Mouse (Mus musculus) limb, embryonic 10.5 days (tissue): ENCODE data around the gene Olfr1359. TPM values are rescaled to one million over a fixed set of nuclear protein-coding genes. Genes with fewer than 3 reads are reported as not detected.
"Not testable (repeated sequence)": the region's sequence is repeated elsewhere in the genome, so short reads cannot be mapped to it uniquely, and the experiment has no call there.

Experiments
- DNase-seq: peaks from one replicate; pipeline ENCODE4 v3.0.0-alpha.2; 2017; ENCODE audit warnings: low spot score
- H3K27ac ChIP-seq: fragments of 300-500 bp; sonication (generic); 2 replicates; pipeline ENCODE4 v1.5.1; 2016; ENCODE audit warnings: mild to moderate bottlenecking
- H3K27me3 ChIP-seq: fragments of 300-500 bp; sonication (generic); 2 replicates; pipeline ENCODE4 v1.6.1; 2016; ENCODE audit warnings: low read depth, mild to moderate bottlenecking; ENCODE audit not compliant: poor library complexity, severe bottlenecking
- H3K36me3 ChIP-seq: fragments of 300-500 bp; sonication (generic); 2 replicates; pipeline ENCODE4 v1.6.1; 2016; ENCODE audit warnings: mild to moderate bottlenecking, moderate library complexity
- H3K4me1 ChIP-seq: fragments of 300-500 bp; sonication (generic); 2 replicates; pipeline ENCODE4 v1.6.1; 2016
- H3K4me3 ChIP-seq: fragments of 300-500 bp; sonication (generic); 2 replicates; pipeline ENCODE4 v1.5.1; 2016; ENCODE audit warnings: mild to moderate bottlenecking, moderate library complexity
- H3K9me3 ChIP-seq: fragments of 300-500 bp; sonication (generic); replicated peaks from 2 replicates; pipeline ENCODE4 v1.6.1; 2016; ENCODE audit warnings: mild to moderate bottlenecking
- WGBS: fragments of 180-500 bp; shearing (Covaris S2); methylation state at CpG from one replicate; pipeline ENCODE4 v1.1.7; 2016; 5-methylcytosine and 5-hydroxymethylcytosine counted together
- polyA plus RNA-seq: library from polyadenylated mRNA; unstranded; fragments of >200 nt; fragmentation: Nextera tagmentation; extraction: Ambion mirVana; gene quantifications from 2 replicates; pipeline ENCODE4 v1.2.1, GENCODE M21; 2016

The Olfr1359 gene
- not detected in 2 replicates for polyA plus RNA-seq

- no peaks in the 10 kb centered on the region for H3K36me3 ChIP-seq
- no peaks in the 10 kb centered on the region for H3K4me1 ChIP-seq
Observed at GRCm38 (mm10) chr13:21697811-21698210, at the start of gene Olfr1359. Gene Olfr1359, plus strand, starts transcription at chr13:21698111.

GRCm38 (mm10) chr13:21663286-21663685 lies 34.6 kb upstream of the Olfr1359 start, which contains the start of gene Olfr1361:
Gene Olfr1361, minus strand, starts transcription at chr13:21663386.
- DNase-seq: no peak
- H3K27me3 ChIP-seq: no peaks in the 10 kb centered on the region
- 56% methylated on average over 2 of the region's 2 CpGs for WGBS
- no peak within 1 kb of the TSS for H3K4me3 ChIP-seq
- 0 out of 2 replicates have a peak, but pooled peaks cover 2% of the 10 kb centered on the region for H3K9me3 ChIP-seq
- H3K36me3 ChIP-seq: no peaks in the 10 kb centered on the region
- H3K27ac ChIP-seq: no peak within 1 kb of the TSS
- H3K4me1 ChIP-seq: no peaks in the 10 kb centered on the region

More at GRCm38 (mm10) chr13:21697811-21698210, at the start of gene Olfr1359:
- no peak within 1 kb of the TSS for H3K4me3 ChIP-seq
- no peaks in the 10 kb centered on the region for H3K9me3 ChIP-seq
- DNase-seq: no peak
- H3K27me3 ChIP-seq: no peaks in the 10 kb centered on the region
- no peak within 1 kb of the TSS for H3K27ac ChIP-seq

GRCm38 (mm10) chr13:21677305-21677704 lies 20.6 kb upstream of the Olfr1359 start, which contains the start of gene Olfr1360:
Gene Olfr1360, minus strand, starts transcription at chr13:21677405.
- DNase-seq: no peak
- Histone ChIP-seq H3K27ac (no peak within 1 kb of the TSS), H3K27me3 (no peaks in the 10 kb centered on the region), H3K9me3 (no peaks in the 10 kb centered on the region), H3K36me3 (no peaks in the 10 kb centered on the region), H3K4me1 (no peaks in the 10 kb centered on the region), H3K4me3 (no peak within 1 kb of the TSS)
- 77% methylated on average over 2 of the region's 2 CpGs for WGBS

GRCm38 (mm10) chr13:21706669-21707068 lies 8.8 kb downstream of the Olfr1359 start:
- Histone ChIP-seq H3K36me3 (no peaks in the 10 kb centered on the region), H3K27ac (no peak overlapping the region), H3K4me3 (no peak overlapping the region), H3K4me1 (peaks cover 2% of the 10 kb centered on the region; the same call in 1 of the 2 replicates), H3K27me3 (no peaks in the 10 kb centered on the region), H3K9me3 (no peaks in the 10 kb centered on the region)
- no peak for DNase-seq
- WGBS: 76% methylated on average over 4 of the region's 4 CpGs

GRCm38 (mm10) chr13:21710031-21710711 lies 12.3 kb downstream of the Olfr1359 start:
- Histone ChIP-seq H3K4me1 (peaks cover 7% of the 10 kb centered on the region), H3K9me3 (no peaks in the 10 kb centered on the region), H3K4me3 (peak overlapping the region; percentile 71), H3K27me3 (no peaks in the 10 kb centered on the region), H3K27ac (peak overlapping the region; percentile 86), H3K36me3 (no peaks in the 10 kb centered on the region)
- WGBS: under 1% methylated on average over 32 of the region's 32 CpGs
- peak; percentile 86 for DNase-seq

GRCm38 (mm10) chr13:21710821-21711525 lies 13.1 kb downstream of the Olfr1359 start:
- WGBS: 2% methylated on average over 22 of the region's 22 CpGs
- peak; percentile 73 for DNase-seq
- no peak overlapping the region for H3K27ac ChIP-seq

GRCm38 (mm10) chr13:21711698-21712097 lies 13.8 kb downstream of the Olfr1359 start:
- DNase-seq: no peak
- Histone ChIP-seq H3K36me3 (no peaks in the 10 kb centered on the region), H3K4me3 (peak overlapping the region; percentile 71), H3K4me1 (peaks cover 10% of the 10 kb centered on the region), H3K27me3 (no peaks in the 10 kb centered on the region), H3K27ac (no peak overlapping the region), H3K9me3 (no peaks in the 10 kb centered on the region)
- WGBS: 45% methylated on average over 4 of the region's 4 CpGs

More at GRCm38 (mm10) chr13:21710821-21711525, 13.1 kb downstream of the Olfr1359 start:
- Histone ChIP-seq H3K4me1 (peaks cover 10% of the 10 kb centered on the region), H3K9me3 (no peaks in the 10 kb centered on the region), H3K36me3 (no peaks in the 10 kb centered on the region), H3K4me3 (peak overlapping the region; percentile 71), H3K27me3 (no peaks in the 10 kb centered on the region)

GRCm38 (mm10) chr13:21714725-21715124 lies 16.8 kb downstream of the Olfr1359 start:
- Histone ChIP-seq H3K4me3 (peak overlapping the region; percentile 57), H3K9me3 (no peaks in the 10 kb centered on the region), H3K27ac (peak overlapping the region; percentile 94), H3K36me3 (no peaks in the 10 kb centered on the region), H3K4me1 (peaks cover 17% of the 10 kb centered on the region), H3K27me3 (no peaks in the 10 kb centered on the region)
- 2% methylated on average over 7 of the region's 7 CpGs for WGBS
- DNase-seq: peak; percentile 56

- Histone ChIP-seq H3K27me3 (no peaks in the 10 kb centered on the region), H3K9me3 (no peaks in the 10 kb centered on the region), H3K27ac (peak overlapping the region; percentile 94), H3K36me3 (no peaks in the 10 kb centered on the region), H3K4me3 (peak overlapping the region; percentile 57), H3K4me1 (peaks cover 19% of the 10 kb centered on the region)
- peak; percentile 55 for DNase-seq
- WGBS: 2% methylated on average over 22 of the region's 22 CpGs
Observed at GRCm38 (mm10) chr13:21715131-21715863, 17.4 kb downstream of the Olfr1359 start.

- WGBS: under 1% methylated on average over 36 of the region's 50 CpGs
Observed at GRCm38 (mm10) chr13:21715864-21716539, 18.1 kb downstream of the Olfr1359 start, which contains the start of the genes Hist1h2bl and Hist1h2ai. Gene Hist1h2bl, minus strand, starts transcription at chr13:21716143. Gene Hist1h2ai, plus strand, starts transcription at chr13:21716422.

GRCm38 (mm10) chr13:21716540-21717391 lies 18.9 kb downstream of the Olfr1359 start:
- peak overlapping the region; percentile 57 for H3K4me3 ChIP-seq
- H3K9me3 ChIP-seq, H3K27me3 ChIP-seq, H3K36me3 ChIP-seq: not testable (repeated sequence)
- DNase-seq: peak; percentile 69
- WGBS: under 1% methylated on average over 15 of the region's 38 CpGs
- H3K27ac ChIP-seq: peak overlapping the region; percentile 94
- H3K4me1 ChIP-seq: peaks cover 25% of the 10 kb centered on the region

More at GRCm38 (mm10) chr13:21715864-21716539, 18.1 kb downstream of the Olfr1359 start, which contains the start of the genes Hist1h2bl and Hist1h2ai:
- not testable (repeated sequence) for H3K9me3 ChIP-seq, H3K36me3 ChIP-seq, H3K27me3 ChIP-seq
- Histone ChIP-seq H3K27ac (peak within 1 kb of the TSS; percentile 94), H3K4me3 (peak within 1 kb of the TSS; percentile 57), H3K4me1 (peaks cover 26% of the 10 kb centered on the region)
- DNase-seq: peak; percentile 75
